Mouse (Mus musculus) thymus, adult 18-20 months (tissue): ENCODE results near the gene Smg9.
"Not testable (repeated sequence)": the region's sequence is repeated elsewhere in the genome, so short reads cannot be mapped to it uniquely, and the experiment has no call there.

Experiments
- DNase-seq, 2 experiments: peaks; one replicate each; pipeline ENCODE4 v3.0.0; 2022; ENCODE audit warnings: mixed read lengths in 2 of 2

Smg9 gene

GRCm38 (mm10) chr7:24378049-24378701 is 21.2 kb upstream of the Smg9 start:
- DNase-seq, result peak in 1 of 2 experiments; percentile 60

GRCm38 (mm10) chr7:24379934-24380333 is 19.5 kb upstream of the Smg9 start:
- DNase-seq, result peak; percentile 81 to 90

- DNase-seq, result no peak
These were observed 19.0 kb upstream of the Smg9 start for GRCm38 (mm10) chr7:24380370-24380769.

- DNase-seq, result no peak
These were observed 16.6 kb upstream of the Smg9 start for GRCm38 (mm10) chr7:24382730-24383372.

GRCm38 (mm10) chr7:24384070-24384469 is 15.3 kb upstream of the Smg9 start:
- DNase-seq, result no peak

- peak; percentile 66 for DNase-seq
These were observed 14.6 kb upstream of the Smg9 start for GRCm38 (mm10) chr7:24384827-24385226.

GRCm38 (mm10) chr7:24387059-24387556 is 12.3 kb upstream of the Smg9 start:
- peak in 1 of 2 experiments; percentile 10 for DNase-seq

- no peak for DNase-seq
These were observed 9.8 kb upstream of the Smg9 start for GRCm38 (mm10) chr7:24389516-24390187.

GRCm38 (mm10) chr7:24390512-24390911 is 8.9 kb upstream of the Smg9 start:
- no peak for DNase-seq

- no peak for DNase-seq
These were observed 8.3 kb upstream of the Smg9 start for GRCm38 (mm10) chr7:24391077-24391476.

GRCm38 (mm10) chr7:24391687-24392086 is 7.7 kb upstream of the Smg9 start:
- DNase-seq, result no peak

GRCm38 (mm10) chr7:24394054-24394453 is 5.4 kb upstream of the Smg9 start:
- DNase-seq, result no peak

- DNase-seq, result peak in 1 of 2 experiments; percentile 61
These were observed 4.8 kb upstream of the Smg9 start for GRCm38 (mm10) chr7:24394475-24395161.

- DNase-seq, result no peak
These were observed 2.6 kb upstream of the Smg9 start for GRCm38 (mm10) chr7:24396832-24397231.

GRCm38 (mm10) chr7:24398364-24398913 is 980 bp upstream of the Smg9 start:
- DNase-seq, result no peak

- no peak for DNase-seq
These were observed 648 bp downstream of the Smg9 start for GRCm38 (mm10) chr7:24400082-24400452.

GRCm38 (mm10) chr7:24400489-24400888 is 1.1 kb downstream of the Smg9 start:
- not testable (repeated sequence) for DNase-seq

- no peak for DNase-seq
These were observed 3.4 kb downstream of the Smg9 start for GRCm38 (mm10) chr7:24402851-24403250.

- DNase-seq, result no peak
These were observed 6.2 kb downstream of the Smg9 start for GRCm38 (mm10) chr7:24405649-24406048.

GRCm38 (mm10) chr7:24406528-24407344 is 7.3 kb downstream of the Smg9 start:
- DNase-seq, result peak; percentile 34 to 52

GRCm38 (mm10) chr7:24408186-24408585 is 8.8 kb downstream of the Smg9 start:
- no peak for DNase-seq

- no peak for DNase-seq
These were observed 10.7 kb downstream of the Smg9 start for GRCm38 (mm10) chr7:24410123-24410522.
